Comparison of ENCODE assay signal across 14 mouse cellular contexts in genomic region chr12:79735882-79736281, GRCm38 (mm10).
DNase-seq lines count a peak whose midpoint lies in the region; ATAC-seq and TF ChIP-seq lines count a peak whose summit lies in the region.
"Had no signal": no experiment of that assay in that cellular context is flagged by ENCODE, and none has a peak within 500 bp of the region (broad histone marks: within the 10 kb centered on the region; RNA-seq: fewer than 3 reads in every experiment).

No protein-coding gene starts in this region.

- ATAC-seq in midbrain, embryonic 16.5 days: no peak
- ATAC-seq in neural tube, embryonic 15.5 days (ENCODE audit: low FRiP score): no peak
- ATAC-seq: intestine, embryonic 16.5 days had no signal

- no peak for TF ChIP-seq POLR2A in kidney, adult 2 months (IDR thresholded peaks at IDR 0.05; ENCODE audit: low read depth, low read length)
- TF ChIP-seq POLR2A in cerebellum, adult 2 months (IDR thresholded peaks at IDR 0.05; ENCODE audit: borderline replicate concordance, insufficient read depth, low read length): no peak

- DNase-seq in gastrocnemius, adult 2 months: no peak
- DNase-seq in gastrocnemius, postnatal 4 days (ENCODE audit: low spot score in 2 of 2): no peak
- no peak for DNase-seq in kidney, adult 2 months
- DNase-seq in kidney, adult 18-20 months: no peak
- no peak for DNase-seq in midbrain, embryonic 10.5 days (ENCODE audit: low spot score)
- no peak for DNase-seq in cerebellum, adult 2 months
- DNase-seq: gastrocnemius, postnatal 10 days; left cerebral cortex, postnatal 4 days; midbrain, embryonic 14.5 days; right cerebral cortex, adult 18-20 months had no signal

- intact Hi-C loops in gastrocnemius, adult 2 months (cut with DNase I): no loop called here

- no peak overlapping the region for H3K9ac ChIP-seq in midbrain, embryonic 16.5 days (ENCODE audit: low read depth, low read length)
- H3K9ac ChIP-seq in neural tube, embryonic 15.5 days (replicated peaks): no peak overlapping the region
- H3K9ac ChIP-seq: hindbrain, embryonic 13.5 days had no signal

- no peaks in the 10 kb centered on the region for H3K36me3 ChIP-seq in kidney, adult 2 months (ENCODE audit: control insufficient read depth, insufficient read depth, low read length)
- H3K36me3 ChIP-seq in midbrain, embryonic 10.5 days: no peaks in the 10 kb centered on the region
- H3K36me3 ChIP-seq in midbrain, embryonic 16.5 days (ENCODE audit: control insufficient read depth, insufficient read depth, low read length): no peaks in the 10 kb centered on the region
- no peaks in the 10 kb centered on the region for H3K36me3 ChIP-seq in neural tube, embryonic 15.5 days
- H3K36me3 ChIP-seq: hindbrain, embryonic 13.5 days had no signal

- no peaks in the 10 kb centered on the region for H3K27me3 ChIP-seq in kidney, adult 2 months (replicated peaks; ENCODE audit: control insufficient read depth, insufficient read depth, low read length)
- H3K27me3 ChIP-seq in midbrain, embryonic 10.5 days (ENCODE audit: low read depth, poor library complexity, severe bottlenecking): no peaks in the 10 kb centered on the region
- H3K27me3 ChIP-seq in midbrain, embryonic 16.5 days (ENCODE audit: control insufficient read depth, insufficient read depth, low read depth, low read length): no peaks in the 10 kb centered on the region
- no peaks in the 10 kb centered on the region for H3K27me3 ChIP-seq in neural tube, embryonic 15.5 days (replicated peaks)
- H3K27me3 ChIP-seq in cerebellum, adult 2 months (ENCODE audit: control insufficient read depth, insufficient read depth, low read length): no peaks in the 10 kb centered on the region; the same call in 1 of the 2 replicates
- H3K27me3 ChIP-seq: hindbrain, embryonic 13.5 days had no signal

- no peak for TF ChIP-seq CTCF in gastrocnemius, adult 2 months (IDR thresholded peaks at IDR 0.05)
- TF ChIP-seq CTCF in kidney, adult 2 months (conservative IDR thresholded peaks at IDR 0.05; ENCODE audit: insufficient read depth, insufficient read length, low read depth, low read length): no peak
- TF ChIP-seq CTCF in cerebellum, adult 2 months (IDR thresholded peaks at IDR 0.05; ENCODE audit: borderline replicate concordance, insufficient read depth, low read depth, low read length): no peak

- 81% methylated on average over 4 of the region's 4 CpGs for WGBS in kidney, adult 2 months
- WGBS in midbrain, embryonic 10.5 days: 91% methylated on average over 4 of the region's 4 CpGs
- WGBS in midbrain, embryonic 16.5 days: 86% methylated on average over 4 of the region's 4 CpGs
- WGBS in neural tube, embryonic 15.5 days: 70% methylated on average over 4 of the region's 4 CpGs
- 69% methylated on average over 4 of the region's 4 CpGs for WGBS in cerebellum, adult 2 months

- H3K4me1 ChIP-seq in kidney, adult 2 months (ENCODE audit: control insufficient read depth, insufficient read depth, low read length): no peaks in the 10 kb centered on the region
- peaks cover 22% of the 10 kb centered on the region for H3K4me1 ChIP-seq in midbrain, embryonic 10.5 days
- no peaks in the 10 kb centered on the region for H3K4me1 ChIP-seq in midbrain, embryonic 16.5 days (ENCODE audit: control insufficient read depth, insufficient read depth, low read length)
- H3K4me1 ChIP-seq in neural tube, embryonic 15.5 days: peaks cover 21% of the 10 kb centered on the region
- H3K4me1 ChIP-seq in cerebellum, adult 2 months (ENCODE audit: control insufficient read depth, insufficient read depth, low read length): no peaks in the 10 kb centered on the region

- no peak overlapping the region for H3K4me3 ChIP-seq in gastrocnemius, adult 2 months
- H3K4me3 ChIP-seq in kidney, adult 2 months (ENCODE audit: insufficient read depth, low read depth, low read length): no peak overlapping the region
- H3K4me3 ChIP-seq in midbrain, embryonic 10.5 days: no peak overlapping the region
- no peak overlapping the region for H3K4me3 ChIP-seq in midbrain, embryonic 16.5 days (ENCODE audit: low read depth, low read length)
- H3K4me3 ChIP-seq in neural tube, embryonic 15.5 days (replicated peaks): no peak overlapping the region
- no peak overlapping the region for H3K4me3 ChIP-seq in cerebellum, adult 2 months (replicated peaks; ENCODE audit: insufficient read depth, low read depth, low read length)
- H3K4me3 ChIP-seq: hindbrain, embryonic 13.5 days had no signal

- no peaks in the 10 kb centered on the region for H3K9me3 ChIP-seq in midbrain, embryonic 10.5 days (replicated peaks)
- H3K9me3 ChIP-seq in midbrain, embryonic 16.5 days (replicated peaks; ENCODE audit: control insufficient read depth, low read length, poor library complexity, severe bottlenecking): no peaks in the 10 kb centered on the region
- no peaks in the 10 kb centered on the region for H3K9me3 ChIP-seq in neural tube, embryonic 15.5 days (replicated peaks)
- H3K9me3 ChIP-seq: hindbrain, embryonic 13.5 days had no signal

- no peak overlapping the region for H3K4me2 ChIP-seq in midbrain, embryonic 16.5 days (ENCODE audit: low read length)
- no peak overlapping the region for H3K4me2 ChIP-seq in neural tube, embryonic 15.5 days
- H3K4me2 ChIP-seq: hindbrain, embryonic 13.5 days had no signal

- H3K27ac ChIP-seq in gastrocnemius, adult 2 months: peak overlapping the region; percentile 71
- peak overlapping the region; percentile 50 for H3K27ac ChIP-seq in kidney, adult 2 months (ENCODE audit: insufficient read depth, low read depth, low read length)
- H3K27ac ChIP-seq in midbrain, embryonic 10.5 days (replicated peaks): peak overlapping the region; percentile 49; the same call in 1 of the 2 replicates
- H3K27ac ChIP-seq in midbrain, embryonic 16.5 days (ENCODE audit: low read length): no peak overlapping the region
- H3K27ac ChIP-seq in neural tube, embryonic 15.5 days (replicated peaks): peak overlapping the region; percentile 56; the same call in 1 of the 2 replicates
- H3K27ac ChIP-seq in cerebellum, adult 2 months (ENCODE audit: insufficient read depth, low read length): no peak overlapping the region
- H3K27ac ChIP-seq: hindbrain, embryonic 13.5 days had no signal

Comparison
In these comparisons a context has a peak if more than half of its experiments do, and no peak if none do; other contexts are left out.
1. H3K27ac ChIP-seq: peak in gastrocnemius, adult 2 months (single experiment), kidney, adult 2 months (single experiment), midbrain, embryonic 10.5 days (single experiment) and neural tube, embryonic 15.5 days (single experiment); none in midbrain, embryonic 16.5 days (single experiment) and cerebellum, adult 2 months (single experiment).